Mouse (Mus musculus) heart, embryonic 11.5 days (tissue): Measurements from ENCODE around the gene Ovol1. TPM values are rescaled to one million over a fixed set of nuclear protein-coding genes. Genes with fewer than 3 reads are reported as not detected.

Experiments
- ATAC-seq: fragments of 200-750 bp; cut with Nextera tagmentation; replicated peaks from 2 replicates; pipeline ENCODE4 v1.8.0; 2017; ENCODE audit warnings: moderate library complexity; ENCODE audit not compliant: insufficient number of reproducible peaks, low FRiP score, low TSS enrichment
- H3K27ac ChIP-seq: fragments of 300-500 bp; sonication (generic); 2 replicates; pipeline ENCODE4 v1.5.1; 2014; ENCODE audit warnings: mild to moderate bottlenecking, low read depth, low read length
- H3K27me3 ChIP-seq: fragments of 300-500 bp; sonication (generic); 2 replicates; pipeline ENCODE4 v1.6.1; 2014; ENCODE audit warnings: mild to moderate bottlenecking, low read length, mixed read lengths; ENCODE audit not compliant: control insufficient read depth, insufficient read depth
- H3K36me3 ChIP-seq: fragments of 300-500 bp; sonication (generic); 2 replicates; pipeline ENCODE4 v1.6.1; 2014; ENCODE audit warnings: mild to moderate bottlenecking, low read length, moderate library complexity, mixed read lengths; ENCODE audit not compliant: control insufficient read depth, insufficient read depth
- H3K4me1 ChIP-seq: fragments of 300-500 bp; sonication (generic); 2 replicates; pipeline ENCODE4 v1.6.1; 2014; ENCODE audit warnings: low read length; ENCODE audit not compliant: control insufficient read depth, insufficient read depth
- H3K4me2 ChIP-seq: fragments of 300-500 bp; sonication (generic); 2 replicates; pipeline ENCODE4 v1.6.1; 2014; ENCODE audit warnings: mild to moderate bottlenecking, moderate library complexity
- H3K4me3 ChIP-seq: fragments of 300-500 bp; sonication (generic); 2 replicates; pipeline ENCODE4 v1.5.1; 2014; ENCODE audit warnings: low read depth, low read length
- H3K9ac ChIP-seq: fragments of 300-500 bp; sonication (generic); 2 replicates; pipeline ENCODE4 v1.6.1; 2014; ENCODE audit warnings: mild to moderate bottlenecking, low read depth, low read length, moderate library complexity
- H3K9me3 ChIP-seq: fragments of 300-500 bp; sonication (generic); replicated peaks from 2 replicates; pipeline ENCODE4 v1.6.1; 2016; ENCODE audit warnings: low read length; ENCODE audit not compliant: control insufficient read depth
- WGBS: fragments of 180-500 bp; shearing (Covaris S2); extraction: QIAGEN DNeasy Blood & Tissue Kit; methylation state at CpG from one replicate; pipeline ENCODE4 v1.1.7; 2014; ENCODE audit not compliant: insufficient replicate concordance; 5-methylcytosine and 5-hydroxymethylcytosine counted together
- polyA plus RNA-seq: library from polyadenylated mRNA; unstranded; fragments of >200 nt; fragmentation: Nextera tagmentation; extraction: Ambion mirVana; gene quantifications from 2 replicates; pipeline ENCODE4 v1.2.1, GENCODE M21; 2014

Gene Ovol1
- polyA plus RNA-seq, 1 experiment from 2014 or later = 0.29 TPM

GRCm38 (mm10) chr19:5511074-5511632, 49.3 kb downstream of the Ovol1 start:
- H3K27ac ChIP-seq = no peak overlapping the region
- peak overlapping the region; percentile 68 for H3K9ac ChIP-seq
- peaks cover 11% of the 10 kb centered on the region for H3K4me1 ChIP-seq
- no peaks in the 10 kb centered on the region for H3K9me3 ChIP-seq
- no peak for ATAC-seq
- H3K27me3 ChIP-seq = no peaks in the 10 kb centered on the region
- H3K4me3 ChIP-seq = peak overlapping the region; percentile 47
- WGBS = 48% methylated on average over 15 of the region's 15 CpGs
- H3K36me3 ChIP-seq = no peaks in the 10 kb centered on the region
- H3K4me2 ChIP-seq = peak overlapping the region; percentile 90

GRCm38 (mm10) chr19:5510031-5511026, 50.1 kb downstream of the Ovol1 start, which contains the start of gene Snx32:
Gene Snx32 (minus strand): TSS chr19:5510538.
- WGBS = 3% methylated on average over 47 of the region's 47 CpGs
- Histone ChIP-seq H3K9me3 (no peaks in the 10 kb centered on the region), H3K4me2 (peak within 1 kb of the TSS; percentile 90), H3K4me1 (peaks cover 11% of the 10 kb centered on the region), H3K27me3 (no peaks in the 10 kb centered on the region), H3K4me3 (peak within 1 kb of the TSS; percentile 47), H3K27ac (0 out of 2 replicates have a peak within 1 kb of the TSS, but pooled peaks have one; percentile 50), H3K36me3 (no peaks in the 10 kb centered on the region), H3K9ac (peak within 1 kb of the TSS; percentile 73)
- ATAC-seq = peak; percentile 99

- H3K4me3 ChIP-seq = no peak within 1 kb of the TSS
- no peak for ATAC-seq
- 44% methylated on average over 16 of the region's 17 CpGs for WGBS
- no peak within 1 kb of the TSS for H3K4me2 ChIP-seq
- no peaks in the 10 kb centered on the region for H3K27me3 ChIP-seq
- no peaks in the 10 kb centered on the region for H3K9me3 ChIP-seq
- no peaks in the 10 kb centered on the region for H3K36me3 ChIP-seq
- H3K4me1 ChIP-seq = no peaks in the 10 kb centered on the region
- no peak within 1 kb of the TSS for H3K27ac ChIP-seq
- H3K9ac ChIP-seq = no peak within 1 kb of the TSS
These were observed 56.8 kb downstream of the Ovol1 start, which contains the start of gene 1700020D05Rik for GRCm38 (mm10) chr19:5503687-5504086. Gene 1700020D05Rik (minus strand): TSS chr19:5503787.

DNA sequence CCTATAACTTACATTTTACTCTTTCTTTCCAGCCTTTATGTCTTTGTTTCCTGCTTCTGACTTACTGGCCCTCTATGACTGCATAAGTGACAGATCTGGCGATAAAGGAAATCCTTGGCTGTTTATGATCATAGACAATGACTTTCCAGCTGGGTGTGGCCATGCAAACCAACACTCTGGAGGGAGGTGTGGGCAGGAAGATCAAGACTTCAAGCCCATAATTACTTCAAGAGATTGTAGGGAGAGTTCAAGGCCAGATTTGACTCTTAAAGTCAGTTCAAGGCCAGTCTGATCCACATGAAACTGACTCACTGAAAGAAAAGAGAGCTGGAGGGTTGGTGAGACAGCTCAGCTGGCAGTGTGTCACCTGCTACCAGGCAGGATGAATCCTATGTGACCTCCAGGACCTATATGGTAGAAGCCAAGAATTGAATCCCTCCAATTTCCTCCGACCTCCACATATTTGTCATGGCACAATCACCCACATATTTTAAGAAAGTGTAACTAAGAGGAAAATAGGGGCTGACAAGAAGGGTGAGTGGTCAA, 60.0 kb downstream of the Ovol1 start:
- Histone ChIP-seq H3K4me3 (no peak overlapping the region), H3K27me3 (no peaks in the 10 kb centered on the region), H3K9me3 (no peaks in the 10 kb centered on the region), H3K9ac (no peak overlapping the region), H3K36me3 (peaks cover 19% of the 10 kb centered on the region), H3K4me1 (no peaks in the 10 kb centered on the region), H3K27ac (no peak overlapping the region), H3K4me2 (no peak overlapping the region)
- WGBS = 86% methylated on average over 2 of the region's 2 CpGs
- ATAC-seq = no peak

Other genes with a start within 250 kb of the Ovol1 start
- gene Catsper1, start 224.9 kb downstream of the Ovol1 start, polyA plus RNA-seq = not detected in 2 replicates
- gene Cst6, start 211.1 kb downstream of the Ovol1 start, polyA plus RNA-seq = 0.60 and 0.84 TPM in 2 replicates
- gene Eif1ad, start 193.9 kb downstream of the Ovol1 start, polyA plus RNA-seq = 45.3 and 49.4 TPM in 2 replicates
- gene Banf1, start 193.5 kb downstream of the Ovol1 start, polyA plus RNA-seq = 443 and 453 TPM in 2 replicates
- 39.0 and 44.5 TPM in 2 replicates for gene Sart1, start 171.9 kb downstream of the Ovol1 start, polyA plus RNA-seq
- gene Tsga10ip, start 158.1 kb downstream of the Ovol1 start, polyA plus RNA-seq = 0.87 and 1.7 TPM in 2 replicates
- gene Drap1, start 135.7 kb downstream of the Ovol1 start, polyA plus RNA-seq = 138 and 150 TPM in 2 replicates
- gene AI837181, start 135.5 kb downstream of the Ovol1 start, polyA plus RNA-seq = 23.8 and 27.4 TPM in 2 replicates
- not detected in 2 replicates for gene Fosl1, start 113.1 kb downstream of the Ovol1 start, polyA plus RNA-seq
- 8.1 and 10.0 TPM in 2 replicates for gene Ccdc85b, start 102.8 kb downstream of the Ovol1 start, polyA plus RNA-seq
- gene Fibp, start 100.0 kb downstream of the Ovol1 start, polyA plus RNA-seq = 73.6 and 79.8 TPM in 2 replicates
- 0.84 and 0.86 TPM in 2 replicates for gene Ctsw, start 92.1 kb downstream of the Ovol1 start, polyA plus RNA-seq
- 72.2 and 72.5 TPM in 2 replicates for gene Efemp2, start 86.7 kb downstream of the Ovol1 start, polyA plus RNA-seq
- 32.2 and 40.0 TPM in 2 replicates for gene Mus81, start 72.2 kb downstream of the Ovol1 start, polyA plus RNA-seq
- gene Cfl1, start 70.2 kb downstream of the Ovol1 start, polyA plus RNA-seq = 2,455 and 2,528 TPM in 2 replicates
- not detected in 2 replicates for gene 1700020D05Rik, start 56.9 kb downstream of the Ovol1 start, polyA plus RNA-seq
- 14.0 and 16.7 TPM in 2 replicates for gene Snx32, start 50.1 kb downstream of the Ovol1 start, polyA plus RNA-seq
- gene Ap5b1, start 7.4 kb upstream of the Ovol1 start, polyA plus RNA-seq = 1.8 and 2.3 TPM in 2 replicates
- 97.1 and 106 TPM in 2 replicates for gene Rnaseh2c, start 41.2 kb upstream of the Ovol1 start, polyA plus RNA-seq
- 20.9 and 23.4 TPM in 2 replicates for gene Kat5, start 49.6 kb upstream of the Ovol1 start, polyA plus RNA-seq
- gene Rela, start 76.8 kb upstream of the Ovol1 start, polyA plus RNA-seq = 35.7 and 36.2 TPM in 2 replicates
- 15.8 and 18.8 TPM in 2 replicates for gene Sipa1, start 103.1 kb upstream of the Ovol1 start, polyA plus RNA-seq
- gene Map3k11, start 128.1 kb upstream of the Ovol1 start, polyA plus RNA-seq = 16.9 and 21.0 TPM in 2 replicates
- gene Pcnx3, start 128.3 kb upstream of the Ovol1 start, polyA plus RNA-seq = 21.3 and 21.5 TPM in 2 replicates
- gene Kcnk7, start 143.7 kb upstream of the Ovol1 start, polyA plus RNA-seq = not detected in 2 replicates
- gene Ehbp1l1, start 165.7 kb upstream of the Ovol1 start, polyA plus RNA-seq = 54.8 and 68.0 TPM in 2 replicates
- gene Fam89b, start 169.0 kb upstream of the Ovol1 start, polyA plus RNA-seq = 75.5 and 81.6 TPM in 2 replicates
- 9.3 and 9.8 TPM in 2 replicates for gene Ltbp3, start 180.3 kb upstream of the Ovol1 start, polyA plus RNA-seq
- 54.8 and 59.4 TPM in 2 replicates for gene Scyl1, start 210.8 kb upstream of the Ovol1 start, polyA plus RNA-seq